Mouse (Mus musculus) liver, adult 2 months (tissue): ENCODE results near the gene Vmn1r28. TPM values are rescaled to one million over a fixed set of nuclear protein-coding genes. Genes with fewer than 3 reads are reported as not detected.

Experiments used
- DNase-seq: peaks from one replicate; pipeline ENCODE4 v3.0.0-alpha.2; 2011; ENCODE audit warnings: low read depth, low spot score; ENCODE audit errors: extremely low read depth
- H3K27ac ChIP-seq: fragments of 200-500 bp; replicated peaks from 2 replicates; pipeline ENCODE4 v1.5.1; 2012; ENCODE audit warnings: low read depth, mild to moderate bottlenecking, control low read depth, inconsistent platforms, low read length; ENCODE audit not compliant: insufficient read depth
- H3K27me3 ChIP-seq: fragments of 200-500 bp; 2 replicates; pipeline ENCODE4 v1.6.1; 2012; ENCODE audit warnings: mild to moderate bottlenecking, moderate library complexity, low read length, inconsistent platforms; ENCODE audit not compliant: control insufficient read depth, insufficient read depth
- H3K36me3 ChIP-seq: fragments of 200-500 bp; 2 replicates; pipeline ENCODE4 v1.6.1; 2012; ENCODE audit warnings: low read length, inconsistent platforms; ENCODE audit not compliant: control insufficient read depth, insufficient read depth
- H3K4me1 ChIP-seq: fragments of 200-500 bp; 2 replicates; pipeline ENCODE4 v1.6.1; 2011; ENCODE audit warnings: low read length; ENCODE audit not compliant: control insufficient read depth, insufficient read depth
- H3K4me3 ChIP-seq: fragments of 200-500 bp; 2 replicates; pipeline ENCODE4 v1.5.1; 2011; ENCODE audit warnings: low read depth, mild to moderate bottlenecking, control low read depth, low read length, moderate library complexity; ENCODE audit not compliant: insufficient read depth
- H3K79me2 ChIP-seq: fragments of 200-500 bp; 2 replicates; pipeline ENCODE4 v1.6.1; 2012; ENCODE audit warnings: inconsistent platforms, mild to moderate bottlenecking, low read length, moderate library complexity; ENCODE audit not compliant: control insufficient read depth, insufficient read depth
- H3K9ac ChIP-seq: fragments of 200-500 bp; 2 replicates; pipeline ENCODE4 v1.6.1; 2012; ENCODE audit warnings: low read depth, mild to moderate bottlenecking, control low read depth, inconsistent platforms, low read length
- CTCF ChIP-seq: fragments of 200-500 bp; IDR thresholded peaks from 2 replicates; pipeline ENCODE4 v1.5.1; 2011; ENCODE audit warnings: low read depth, low read length, control low read depth
- POLR2A ChIP-seq: fragments of 200-500 bp; IDR thresholded peaks from 2 replicates; pipeline ENCODE4 v1.6.1; 2011; ENCODE audit warnings: low read length, control low read depth; ENCODE audit not compliant: insufficient read depth; ENCODE audit errors: extremely low read depth
- polyA plus RNA-seq: library from polyadenylated mRNA; depleted of rRNA; stranded (reverse); fragments of >200 nt; gene quantifications from 2 replicates; pipeline ENCODE4 v1.2.3, GENCODE M21; 2012; rRNA removed
- total RNA-seq: library from RNA; depleted of rRNA; stranded (reverse); fragments of >200 nt; gene quantifications from 2 replicates; pipeline ENCODE4 v1.2.3, GENCODE M21; 2014; rRNA removed

Vmn1r28 gene
- total and polyA plus RNA-seq, 2 experiments: not detected

DNA sequence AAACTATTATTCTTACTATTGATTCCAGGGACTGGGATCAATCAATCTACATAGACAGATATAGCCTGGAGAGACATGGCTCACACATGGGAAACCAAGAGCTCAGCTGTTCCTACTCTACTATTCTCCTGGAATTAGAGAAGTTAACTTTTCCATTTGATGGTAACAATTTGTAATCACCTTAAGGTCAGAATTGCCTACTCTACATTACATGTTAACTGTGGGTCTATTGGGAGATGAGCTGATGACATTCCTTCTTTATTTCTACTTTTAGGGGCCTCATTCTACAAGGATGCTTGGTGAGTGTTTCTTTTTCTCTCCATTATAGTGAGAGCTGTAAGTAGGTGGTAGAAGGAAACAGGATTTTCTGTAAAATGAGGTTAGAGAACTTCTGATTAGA lies 39.4 kb downstream of the Vmn1r28 start, which contains the start of gene Vmn1r29:
TSS of gene Vmn1r29 (plus strand) at position 301 of the 400 bp plus-strand sequence.
- no peak within 1 kb of the TSS for H3K9ac ChIP-seq
- H3K4me1 ChIP-seq: no peaks in the 10 kb centered on the region
- TF ChIP-seq CTCF (no peak), POLR2A (no peak)
- H3K4me3 ChIP-seq: no peak within 1 kb of the TSS
- H3K36me3 ChIP-seq: no peaks in the 10 kb centered on the region
- no peaks in the 10 kb centered on the region for H3K79me2 ChIP-seq
- no peak within 1 kb of the TSS for H3K27ac ChIP-seq
- no peaks in the 10 kb centered on the region for H3K27me3 ChIP-seq
- no peak for DNase-seq

Other genes starting within 250 kb of the Vmn1r28 start
- not detected in 2 replicates for gene Vmn1r26, start 246.9 kb upstream of the Vmn1r28 start, total RNA-seq
- not detected in 2 replicates for gene Vmn1r26, start 246.9 kb upstream of the Vmn1r28 start, polyA plus RNA-seq
- gene Vmn1r27, start 43.2 kb upstream of the Vmn1r28 start, total RNA-seq: not detected in 2 replicates
- gene Vmn1r27, start 43.2 kb upstream of the Vmn1r28 start, polyA plus RNA-seq: not detected in 2 replicates
- gene Vmn1r29, start 39.5 kb downstream of the Vmn1r28 start, total RNA-seq: not detected in 2 replicates
- not detected in 2 replicates for gene Vmn1r29, start 39.5 kb downstream of the Vmn1r28 start, polyA plus RNA-seq
- not detected in 2 replicates for gene Vmn1r30, start 181.3 kb downstream of the Vmn1r28 start, total RNA-seq
- gene Vmn1r30, start 181.3 kb downstream of the Vmn1r28 start, polyA plus RNA-seq: not detected in 2 replicates
- gene Vmn1r31, start 213.3 kb downstream of the Vmn1r28 start, total RNA-seq: not detected in 2 replicates
- not detected in 2 replicates for gene Vmn1r31, start 213.3 kb downstream of the Vmn1r28 start, polyA plus RNA-seq